Mouse (Mus musculus) lung, postnatal 0 days (tissue): ENCODE data around the gene Tmem145. TPM values are rescaled to one million over a fixed set of nuclear protein-coding genes. Genes with fewer than 3 reads are reported as not detected.

Source experiments
- ATAC-seq: fragments of 200-750 bp; cut with Nextera tagmentation; 2 replicates; pipeline ENCODE4 v1.8.0; 2017; ENCODE audit warnings: moderate library complexity
- DNase-seq: peaks from one replicate; pipeline ENCODE4 v3.0.0-alpha.2; 2016; ENCODE audit warnings: low spot score
- H3K27ac ChIP-seq: fragments of 300-500 bp; sonication (generic); 2 replicates; pipeline ENCODE4 v1.5.1; 2014; ENCODE audit warnings: antibody characterized with exemption, mild to moderate bottlenecking, low read length, mixed read lengths
- H3K27me3 ChIP-seq: fragments of 300-500 bp; sonication (generic); replicated peaks from 2 replicates; pipeline ENCODE4 v1.6.1; 2014; ENCODE audit warnings: low read length, mixed read lengths; ENCODE audit not compliant: insufficient read depth
- H3K36me3 ChIP-seq: fragments of 300-500 bp; sonication (generic); 2 replicates; pipeline ENCODE4 v1.6.1; 2014; ENCODE audit warnings: low read length, mixed read lengths; ENCODE audit not compliant: insufficient read depth
- H3K4me1 ChIP-seq: fragments of 300-500 bp; sonication (generic); 2 replicates; pipeline ENCODE4 v1.6.1; 2014; ENCODE audit warnings: antibody characterized with exemption, low read depth, low read length, mixed read lengths; ENCODE audit not compliant: insufficient read depth
- H3K4me2 ChIP-seq: fragments of 300-500 bp; sonication (generic); replicated peaks from 2 replicates; pipeline ENCODE4 v1.6.1; 2014; ENCODE audit warnings: low read depth, mild to moderate bottlenecking, low read length, moderate library complexity, mixed read lengths
- H3K4me3 ChIP-seq: fragments of 300-500 bp; sonication (generic); 2 replicates; pipeline ENCODE4 v1.5.1; 2014; ENCODE audit warnings: low read depth, low read length
- H3K9ac ChIP-seq: fragments of 300-500 bp; sonication (generic); replicated peaks from 2 replicates; pipeline ENCODE4 v1.6.1; 2014; ENCODE audit warnings: low read depth, mild to moderate bottlenecking
- H3K9me3 ChIP-seq: fragments of 300-500 bp; sonication (generic); 2 replicates; pipeline ENCODE4 v1.6.1; 2016; ENCODE audit warnings: low read length, mixed read lengths
- CTCF ChIP-seq: IDR thresholded peaks from 2 replicates; pipeline ENCODE4 v1.5.1; 2016; ENCODE audit warnings: antibody characterized with exemption, mild to moderate bottlenecking
- EP300 ChIP-seq: IDR thresholded peaks from 2 replicates; pipeline ENCODE4 v1.6.1; 2016; ENCODE audit warnings: antibody characterized with exemption, mild to moderate bottlenecking, control low read depth
- WGBS: fragments of 180-500 bp; shearing (Covaris S2); extraction: QIAGEN DNeasy Blood & Tissue Kit; methylation state at CpG from one replicate; pipeline ENCODE4 v1.1.7; 2014; 5-methylcytosine and 5-hydroxymethylcytosine counted together
- polyA plus RNA-seq: library from polyadenylated mRNA; unstranded; fragments of >200 nt; fragmentation: Nextera tagmentation; extraction: Ambion mirVana; gene quantifications from 2 replicates; pipeline ENCODE4 v1.2.1, GENCODE M21; 2015

Gene Tmem145
- polyA plus RNA-seq, 1 experiment from 2014 or later: not detected

DNA sequence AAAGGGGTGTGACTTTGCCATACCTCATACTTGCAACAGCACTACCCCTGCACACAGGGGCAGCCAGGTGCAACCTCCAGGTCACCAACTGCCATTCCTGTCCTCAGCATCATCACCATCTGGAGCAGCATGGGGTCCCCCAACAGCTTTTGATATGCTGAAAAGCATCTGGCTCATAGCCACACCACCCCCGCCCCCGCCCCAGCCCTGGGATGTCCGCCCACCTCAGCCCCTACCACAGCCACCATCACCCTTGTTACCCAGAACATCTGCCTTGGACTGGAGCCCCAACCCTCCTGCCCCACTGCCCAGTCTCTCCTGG, 2.3 kb upstream of the Tmem145 start:
- H3K9ac ChIP-seq: no peak overlapping the region
- no peak for DNase-seq

DNA sequence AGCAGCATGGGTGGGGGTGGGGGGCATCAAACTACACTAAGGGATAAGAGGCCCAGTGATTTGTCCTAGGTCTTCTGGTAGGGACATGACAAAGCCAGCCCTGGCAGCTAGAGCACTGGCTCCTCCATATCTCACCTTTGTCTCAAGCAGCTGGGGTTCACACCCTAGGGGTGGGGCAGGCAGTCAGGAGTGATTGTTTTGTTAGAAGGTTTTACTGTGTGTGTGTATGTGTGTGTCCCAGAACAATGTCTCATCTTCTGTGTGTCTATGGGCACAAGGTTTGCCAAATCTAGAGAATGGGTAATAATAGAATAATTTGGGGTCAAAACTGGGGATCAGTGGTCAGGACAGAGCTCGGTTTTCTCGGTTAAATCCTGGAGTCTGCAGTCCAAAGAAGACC, 425 bp upstream of the Tmem145 start:
- 2% methylated on average over 2 of the region's 2 CpGs for WGBS

More for the DNA sequence above, 2.3 kb upstream of the Tmem145 start:
- peaks cover 3% of the 10 kb centered on the region; the same call in 1 of the 2 replicates for H3K27me3 ChIP-seq
- WGBS: 71% methylated on average over 2 of the region's 3 CpGs
- no peak overlapping the region for H3K27ac ChIP-seq
- no peaks in the 10 kb centered on the region for H3K9me3 ChIP-seq
- H3K4me2 ChIP-seq: no peak overlapping the region
- no peak overlapping the region for H3K4me3 ChIP-seq
- H3K4me1 ChIP-seq: no peaks in the 10 kb centered on the region
- ATAC-seq: no peak
- no peaks in the 10 kb centered on the region for H3K36me3 ChIP-seq
- TF ChIP-seq EP300 (no peak), CTCF (no peak)

DNA sequence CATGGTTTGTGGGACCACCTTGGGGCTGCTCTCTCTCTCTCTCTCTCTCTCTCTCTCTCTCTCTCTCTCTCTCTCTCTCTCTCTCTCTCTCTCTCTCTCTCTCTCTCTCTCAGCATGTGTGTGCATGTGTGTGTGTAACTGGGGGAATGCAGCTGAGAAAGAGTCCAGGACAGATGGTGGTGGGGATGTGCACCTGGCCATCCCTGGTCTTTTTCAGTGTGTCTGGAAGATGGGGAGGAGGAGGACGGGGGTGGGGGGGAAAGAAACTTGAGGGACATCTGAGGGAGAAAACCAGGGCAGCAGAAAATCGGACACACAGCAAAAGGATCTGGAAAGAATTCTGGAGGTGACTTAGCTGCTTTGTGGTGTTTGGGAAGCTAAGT, 699 bp downstream of the Tmem145 start:
- H3K27me3 ChIP-seq: peaks cover 6% of the 10 kb centered on the region; the same call in 1 of the 2 replicates
- no peak overlapping the region for H3K4me2 ChIP-seq
- H3K27ac ChIP-seq: no peak overlapping the region
- TF ChIP-seq CTCF: no peak
- TF ChIP-seq EP300: no peak
- no peak overlapping the region for H3K4me3 ChIP-seq
- H3K9ac ChIP-seq: no peak overlapping the region
- H3K9me3 ChIP-seq: no peaks in the 10 kb centered on the region
- no peak for ATAC-seq
- no peak for DNase-seq
- no peaks in the 10 kb centered on the region for H3K4me1 ChIP-seq
- WGBS: 39% methylated on average over 2 of the region's 2 CpGs
- no peaks in the 10 kb centered on the region for H3K36me3 ChIP-seq

More for the DNA sequence above, 425 bp upstream of the Tmem145 start:
- TF ChIP-seq CTCF (no peak), EP300 (no peak)
- no peaks in the 10 kb centered on the region for H3K4me1 ChIP-seq
- no peak overlapping the region for H3K9ac ChIP-seq
- H3K4me2 ChIP-seq: peak overlapping the region; percentile 72; the same call in 1 of the 2 replicates
- no peak for ATAC-seq
- H3K4me3 ChIP-seq: no peak overlapping the region
- peaks cover 3% of the 10 kb centered on the region; the same call in 1 of the 2 replicates for H3K27me3 ChIP-seq
- H3K27ac ChIP-seq: no peak overlapping the region
- H3K36me3 ChIP-seq: no peaks in the 10 kb centered on the region
- no peak for DNase-seq
- H3K9me3 ChIP-seq: no peaks in the 10 kb centered on the region

DNA sequence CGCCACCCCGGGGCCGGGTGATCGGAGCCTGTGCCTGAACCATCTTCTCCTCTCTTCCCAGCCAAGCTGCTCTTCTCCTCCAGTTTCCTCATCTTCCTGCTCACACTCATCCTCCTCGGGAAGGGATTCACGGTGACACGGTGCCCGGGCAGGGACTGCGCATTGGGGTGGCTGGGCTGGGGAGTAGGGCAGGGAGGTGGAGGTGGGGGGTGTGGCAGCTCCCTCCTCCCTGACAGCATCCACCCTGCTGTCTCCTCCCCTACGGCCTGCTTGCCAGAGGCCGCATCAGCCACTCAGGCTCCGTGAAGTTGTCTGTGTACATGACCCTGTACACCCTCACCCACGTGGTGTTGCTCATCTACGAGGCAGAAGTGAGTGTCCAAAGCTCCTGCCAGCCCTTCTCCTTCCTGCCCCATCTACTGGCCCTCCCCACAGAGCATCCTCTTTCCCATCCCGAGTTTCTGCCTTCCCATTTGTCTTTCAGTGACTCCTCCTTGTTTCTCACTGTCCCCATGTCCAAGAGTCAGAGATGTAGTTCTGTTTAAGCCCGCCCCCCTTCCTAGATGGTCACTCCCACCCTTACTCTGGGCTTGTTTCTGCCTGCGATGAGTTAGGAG, 2.9 kb downstream of the Tmem145 start:
- Histone ChIP-seq H3K36me3 (no peaks in the 10 kb centered on the region), H3K9me3 (no peaks in the 10 kb centered on the region), H3K27me3 (peaks cover 19% of the 10 kb centered on the region; the same call in 1 of the 2 replicates), H3K27ac (no peak overlapping the region), H3K4me2 (no peak overlapping the region), H3K4me3 (no peak overlapping the region), H3K4me1 (no peaks in the 10 kb centered on the region), H3K9ac (no peak overlapping the region)
- ATAC-seq (no peak), DNase-seq (no peak)
- TF ChIP-seq CTCF: no peak
- TF ChIP-seq EP300: no peak
- WGBS: 42% methylated on average over 17 of the region's 17 CpGs

DNA sequence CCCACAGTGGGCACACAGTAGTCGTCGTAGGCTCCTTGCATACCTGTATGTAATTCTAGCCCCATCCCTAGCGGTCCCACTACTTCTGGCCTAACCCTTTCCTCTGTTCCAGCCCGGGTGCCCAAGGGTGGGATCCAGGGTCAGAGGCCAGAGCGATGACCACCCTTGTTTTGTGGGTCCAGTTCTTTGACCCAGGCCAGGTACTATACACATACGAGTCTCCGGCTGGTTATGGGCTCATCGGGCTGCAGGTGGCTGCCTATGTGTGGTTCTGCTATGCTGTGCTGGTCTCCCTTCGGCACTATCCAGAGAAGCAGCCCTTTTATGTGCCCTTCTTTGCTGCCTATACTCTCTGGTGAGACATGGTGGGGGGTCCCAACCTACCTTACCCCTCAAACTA, 3.5 kb downstream of the Tmem145 start:
- no peak for DNase-seq
- Histone ChIP-seq H3K9me3 (no peaks in the 10 kb centered on the region), H3K4me2 (no peak overlapping the region), H3K4me3 (no peak overlapping the region), H3K9ac (no peak overlapping the region), H3K27me3 (peaks cover 23% of the 10 kb centered on the region; the same call in 1 of the 2 replicates), H3K36me3 (no peaks in the 10 kb centered on the region), H3K4me1 (no peaks in the 10 kb centered on the region), H3K27ac (no peak overlapping the region)
- WGBS: 85% methylated on average over 9 of the region's 9 CpGs
- no peak for ATAC-seq
- TF ChIP-seq EP300 (no peak), CTCF (no peak)

DNA sequence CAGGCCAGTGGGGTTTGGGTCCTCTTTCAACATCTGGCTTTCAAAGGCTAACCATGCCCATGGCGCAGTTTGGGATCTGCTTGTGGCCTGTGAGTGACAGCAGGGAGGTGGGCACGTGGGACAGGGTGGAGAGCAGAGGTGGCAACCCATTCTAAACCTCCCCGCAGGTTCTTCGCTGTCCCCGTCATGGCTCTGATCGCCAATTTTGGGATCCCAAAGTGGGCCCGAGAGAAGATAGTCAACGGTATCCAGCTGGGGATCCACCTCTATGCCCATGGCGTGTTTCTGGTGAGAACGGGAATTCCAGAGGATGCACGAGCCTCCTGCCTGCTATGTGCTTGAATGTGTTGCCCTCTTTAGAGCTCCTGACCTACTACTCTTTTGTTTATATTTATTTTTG, 5.3 kb downstream of the Tmem145 start:
- H3K9ac ChIP-seq: no peak overlapping the region
- TF ChIP-seq CTCF (no peak), EP300 (no peak)
- peaks cover 8% of the 10 kb centered on the region; the same call in 1 of the 2 replicates for H3K4me1 ChIP-seq
- H3K36me3 ChIP-seq: no peaks in the 10 kb centered on the region
- no peak for ATAC-seq
- peaks cover 36% of the 10 kb centered on the region; the same call in 1 of the 2 replicates for H3K27me3 ChIP-seq
- no peaks in the 10 kb centered on the region for H3K9me3 ChIP-seq
- no peak overlapping the region for H3K4me2 ChIP-seq
- 71% methylated on average over 11 of the region's 11 CpGs for WGBS
- no peak for DNase-seq
- H3K4me3 ChIP-seq: no peak overlapping the region
- H3K27ac ChIP-seq: no peak overlapping the region

DNA sequence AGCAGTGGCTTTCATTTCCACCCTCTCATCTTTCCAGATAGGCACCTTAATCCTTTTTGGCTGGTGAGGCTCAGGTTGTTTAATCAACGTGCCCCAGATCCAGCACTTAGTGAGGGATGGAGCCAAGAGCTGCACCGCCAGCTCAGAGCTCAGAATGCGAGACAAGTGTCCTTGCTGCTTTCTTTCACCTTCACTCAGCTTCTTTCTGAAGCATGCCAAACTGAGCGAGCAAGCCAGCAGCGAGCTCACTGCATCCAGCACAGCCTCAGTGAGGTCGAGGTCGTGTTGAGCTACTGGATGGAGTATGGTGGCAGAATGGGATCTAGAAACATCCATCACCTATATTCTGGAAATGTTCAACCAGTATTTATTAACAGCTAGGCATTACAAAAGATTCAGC, 7.4 kb downstream of the Tmem145 start:
- ATAC-seq (no peak), DNase-seq (no peak)
- no peaks in the 10 kb centered on the region for H3K9me3 ChIP-seq
- no peak overlapping the region for H3K4me3 ChIP-seq
- H3K36me3 ChIP-seq: no peaks in the 10 kb centered on the region
- peaks cover 35% of the 10 kb centered on the region; the same call in 1 of the 2 replicates for H3K27me3 ChIP-seq
- H3K9ac ChIP-seq: no peak overlapping the region
- TF ChIP-seq CTCF (no peak), EP300 (no peak)
- 25% methylated on average over 7 of the region's 7 CpGs for WGBS
- peaks cover 14% of the 10 kb centered on the region for H3K4me1 ChIP-seq
- no peak overlapping the region for H3K4me2 ChIP-seq
- no peak overlapping the region for H3K27ac ChIP-seq
